Mouse (Mus musculus) liver, adult 2 months (tissue): Measurements from ENCODE around the gene Rgs17. TPM values are rescaled to one million over a fixed set of nuclear protein-coding genes. Genes with fewer than 3 reads are reported as not detected.

ENCODE experiments used
- DNase-seq: peaks from one replicate; pipeline ENCODE4 v3.0.0-alpha.2; 2011; ENCODE audit warnings: low read depth, low spot score; ENCODE audit errors: extremely low read depth
- H3K27ac ChIP-seq: fragments of 200-500 bp; replicated peaks from 2 replicates; pipeline ENCODE4 v1.5.1; 2012; ENCODE audit warnings: low read depth, mild to moderate bottlenecking, control low read depth, inconsistent platforms, low read length; ENCODE audit not compliant: insufficient read depth
- H3K27me3 ChIP-seq: fragments of 200-500 bp; 2 replicates; pipeline ENCODE4 v1.6.1; 2012; ENCODE audit warnings: mild to moderate bottlenecking, moderate library complexity, low read length, inconsistent platforms; ENCODE audit not compliant: control insufficient read depth, insufficient read depth
- H3K36me3 ChIP-seq: fragments of 200-500 bp; 2 replicates; pipeline ENCODE4 v1.6.1; 2012; ENCODE audit warnings: low read length, inconsistent platforms; ENCODE audit not compliant: control insufficient read depth, insufficient read depth
- H3K4me1 ChIP-seq: fragments of 200-500 bp; 2 replicates; pipeline ENCODE4 v1.6.1; 2011; ENCODE audit warnings: low read length; ENCODE audit not compliant: control insufficient read depth, insufficient read depth
- H3K4me3 ChIP-seq: fragments of 200-500 bp; 2 replicates; pipeline ENCODE4 v1.5.1; 2011; ENCODE audit warnings: low read depth, mild to moderate bottlenecking, control low read depth, low read length, moderate library complexity; ENCODE audit not compliant: insufficient read depth
- H3K79me2 ChIP-seq: fragments of 200-500 bp; 2 replicates; pipeline ENCODE4 v1.6.1; 2012; ENCODE audit warnings: inconsistent platforms, mild to moderate bottlenecking, low read length, moderate library complexity; ENCODE audit not compliant: control insufficient read depth, insufficient read depth
- H3K9ac ChIP-seq: fragments of 200-500 bp; 2 replicates; pipeline ENCODE4 v1.6.1; 2012; ENCODE audit warnings: low read depth, mild to moderate bottlenecking, control low read depth, inconsistent platforms, low read length
- CTCF ChIP-seq: fragments of 200-500 bp; IDR thresholded peaks from 2 replicates; pipeline ENCODE4 v1.5.1; 2011; ENCODE audit warnings: low read depth, low read length, control low read depth
- POLR2A ChIP-seq: fragments of 200-500 bp; IDR thresholded peaks from 2 replicates; pipeline ENCODE4 v1.6.1; 2011; ENCODE audit warnings: low read length, control low read depth; ENCODE audit not compliant: insufficient read depth; ENCODE audit errors: extremely low read depth
- whole genome bisulfite sequencing: fragments of 180-500 bp; shearing (Covaris S2); methylation state at CpG from one replicate; pipeline ENCODE4 v1.1.7; 2018; 5-methylcytosine and 5-hydroxymethylcytosine counted together
- polyA plus RNA-seq: library from polyadenylated mRNA; depleted of rRNA; stranded (reverse); fragments of >200 nt; gene quantifications from 2 replicates; pipeline ENCODE4 v1.2.3, GENCODE M21; 2012
- total RNA-seq: library from RNA; depleted of rRNA; stranded (reverse); fragments of >200 nt; gene quantifications from 2 replicates; pipeline ENCODE4 v1.2.3, GENCODE M21; 2014

Rgs17 gene
- total and polyA plus RNA-seq, 2 experiments = 0.09 TPM; not detected in 1

DNA sequence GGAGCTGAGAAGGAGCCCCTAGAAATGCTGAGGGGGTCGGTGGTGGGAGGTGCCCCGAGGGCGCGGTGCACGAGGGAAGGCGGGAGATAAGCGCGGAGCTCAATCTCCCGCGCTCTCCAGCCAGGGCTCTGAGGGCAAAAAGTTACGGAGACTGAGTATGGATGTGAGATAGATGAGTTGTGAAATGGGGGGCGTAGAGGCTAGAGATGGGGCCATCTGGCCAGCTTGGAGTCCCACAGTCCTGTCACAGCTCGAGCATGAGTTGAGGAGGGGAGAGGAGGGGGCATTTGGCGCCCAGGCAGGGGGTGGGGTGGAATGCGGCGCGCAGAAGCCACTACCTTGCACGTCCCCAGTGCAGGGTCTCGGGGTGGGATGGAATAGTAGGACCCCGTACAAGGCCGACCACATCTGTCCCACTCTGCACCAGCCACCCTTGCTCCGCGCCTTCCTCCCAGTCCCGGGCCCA lies 117.5 kb downstream of the Rgs17 start:
- no peak overlapping the region for H3K27ac ChIP-seq
- TF ChIP-seq POLR2A = no peak
- TF ChIP-seq CTCF = no peak
- peak overlapping the region; percentile 63 for H3K4me3 ChIP-seq
- no peaks in the 10 kb centered on the region for H3K27me3 ChIP-seq
- H3K4me1 ChIP-seq = peaks cover 5% of the 10 kb centered on the region
- 5% methylated on average over 24 of the region's 24 CpGs for WGBS
- no peak for DNase-seq
- H3K9ac ChIP-seq = no peak overlapping the region; the same call in 1 of the 2 replicates
- peaks cover 8% of the 10 kb centered on the region; the same call in 1 of the 2 replicates for H3K79me2 ChIP-seq
- H3K36me3 ChIP-seq = peaks cover 17% of the 10 kb centered on the region

DNA sequence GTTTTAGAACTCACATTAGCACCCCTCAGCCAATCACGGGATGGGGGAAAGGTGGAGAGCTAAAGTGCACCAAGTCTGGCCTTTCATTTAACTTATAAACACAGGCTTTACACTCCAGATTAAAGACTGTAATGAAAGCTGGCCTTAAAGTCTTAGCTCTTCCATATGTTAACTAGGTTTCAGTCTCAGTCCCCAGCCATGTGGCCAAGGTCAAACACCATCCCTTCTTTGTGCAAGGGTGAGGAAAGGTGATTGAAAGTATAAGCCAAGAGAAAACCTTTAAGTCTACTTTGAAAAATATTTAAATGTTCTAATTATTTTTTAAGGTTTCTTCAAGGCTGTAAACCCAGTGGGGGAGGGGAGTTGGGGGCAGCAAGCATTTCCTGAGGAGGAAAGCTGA lies 118.5 kb downstream of the Rgs17 start:
- Histone ChIP-seq H3K27ac (no peak overlapping the region), H3K4me3 (no peak overlapping the region), H3K27me3 (no peaks in the 10 kb centered on the region), H3K4me1 (peaks cover 5% of the 10 kb centered on the region), H3K36me3 (peaks cover 20% of the 10 kb centered on the region), H3K9ac (no peak overlapping the region), H3K79me2 (peaks cover 8% of the 10 kb centered on the region; the same call in 1 of the 2 replicates)
- WGBS = 30% methylated on average over 1 of the region's 1 CpGs
- DNase-seq = no peak
- TF ChIP-seq POLR2A (no peak), CTCF (no peak)

DNA sequence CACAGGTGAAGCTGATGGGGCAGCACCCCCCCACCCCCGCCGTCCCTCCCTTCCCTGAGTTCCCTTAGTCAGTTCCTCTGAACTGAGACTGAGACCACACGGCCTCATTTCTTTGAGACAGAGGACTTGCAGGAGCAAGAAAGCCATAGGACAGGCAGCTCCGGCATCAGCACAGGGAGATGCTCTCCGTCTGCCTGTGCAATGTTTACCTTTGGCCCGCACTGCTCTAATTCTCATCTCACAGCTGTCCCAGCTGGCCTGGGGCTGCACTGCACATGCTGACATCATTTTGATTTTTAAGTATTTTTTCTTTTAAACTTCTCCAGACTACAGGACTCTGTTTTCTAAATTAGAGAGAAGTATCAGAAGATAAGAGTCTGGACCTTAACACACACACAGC lies 119.3 kb downstream of the Rgs17 start:
- 44% methylated on average over 6 of the region's 6 CpGs for WGBS
- no peak for DNase-seq
- Histone ChIP-seq H3K4me3 (no peak overlapping the region), H3K79me2 (peaks cover 8% of the 10 kb centered on the region; the same call in 1 of the 2 replicates), H3K9ac (no peak overlapping the region), H3K4me1 (peaks cover 5% of the 10 kb centered on the region), H3K27ac (no peak overlapping the region), H3K27me3 (no peaks in the 10 kb centered on the region), H3K36me3 (peaks cover 22% of the 10 kb centered on the region)
- TF ChIP-seq CTCF = no peak
- TF ChIP-seq POLR2A = no peak

DNA sequence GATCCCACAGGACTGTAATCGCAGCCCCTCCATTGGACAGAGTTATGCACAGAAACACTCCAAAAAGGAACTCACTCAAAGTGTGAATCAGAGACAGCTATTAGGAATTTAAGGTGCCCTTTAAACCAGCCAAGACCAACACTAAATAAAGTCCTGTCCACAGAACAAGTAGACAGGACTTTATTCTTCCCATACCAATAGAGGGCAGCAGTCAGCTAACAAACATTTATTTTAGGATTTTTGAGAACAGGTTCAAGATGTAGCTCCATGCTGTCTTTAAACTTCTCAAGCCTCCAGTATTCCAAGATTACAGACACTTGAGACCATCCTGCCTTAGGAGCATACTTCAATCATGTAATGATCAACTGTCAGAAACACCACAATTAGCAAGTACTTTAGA lies 121.7 kb downstream of the Rgs17 start:
- Histone ChIP-seq H3K4me3 (no peak overlapping the region), H3K9ac (no peak overlapping the region), H3K27me3 (no peaks in the 10 kb centered on the region), H3K79me2 (peaks cover 8% of the 10 kb centered on the region; the same call in 1 of the 2 replicates), H3K36me3 (peaks cover 22% of the 10 kb centered on the region), H3K4me1 (peaks cover 3% of the 10 kb centered on the region), H3K27ac (no peak overlapping the region)
- 100% methylated on average over 1 of the region's 1 CpGs for WGBS
- peak; percentile 19 for DNase-seq
- TF ChIP-seq CTCF (0 out of 2 replicates have a peak, but pooled peaks have one; percentile 11), POLR2A (no peak)

GRCm38 (mm10) chr10:5798069-5798468 lies 124.1 kb downstream of the Rgs17 start:
- Histone ChIP-seq H3K79me2 (no peaks in the 10 kb centered on the region), H3K27me3 (no peaks in the 10 kb centered on the region), H3K4me1 (no peaks in the 10 kb centered on the region), H3K27ac (no peak overlapping the region), H3K9ac (no peak overlapping the region), H3K4me3 (no peak overlapping the region), H3K36me3 (peaks cover 22% of the 10 kb centered on the region)
- 84% methylated on average over 4 of the region's 4 CpGs for WGBS
- DNase-seq = no peak
- TF ChIP-seq CTCF (no peak), POLR2A (no peak)

GRCm38 (mm10) chr10:5790657-5791056 lies 131.5 kb downstream of the Rgs17 start:
- Histone ChIP-seq H3K4me3 (no peak overlapping the region), H3K27ac (no peak overlapping the region), H3K9ac (no peak overlapping the region), H3K79me2 (no peaks in the 10 kb centered on the region), H3K4me1 (no peaks in the 10 kb centered on the region), H3K36me3 (no peaks in the 10 kb centered on the region), H3K27me3 (peaks cover 3% of the 10 kb centered on the region; the same call in 1 of the 2 replicates)
- WGBS = 37% methylated on average over 12 of the region's 12 CpGs
- peak; percentile 8 for DNase-seq
- TF ChIP-seq POLR2A (no peak), CTCF (peak; percentile 52)
